Comparison of ENCODE assay signal across 20 mouse cellular contexts in the genomic region with DNA sequence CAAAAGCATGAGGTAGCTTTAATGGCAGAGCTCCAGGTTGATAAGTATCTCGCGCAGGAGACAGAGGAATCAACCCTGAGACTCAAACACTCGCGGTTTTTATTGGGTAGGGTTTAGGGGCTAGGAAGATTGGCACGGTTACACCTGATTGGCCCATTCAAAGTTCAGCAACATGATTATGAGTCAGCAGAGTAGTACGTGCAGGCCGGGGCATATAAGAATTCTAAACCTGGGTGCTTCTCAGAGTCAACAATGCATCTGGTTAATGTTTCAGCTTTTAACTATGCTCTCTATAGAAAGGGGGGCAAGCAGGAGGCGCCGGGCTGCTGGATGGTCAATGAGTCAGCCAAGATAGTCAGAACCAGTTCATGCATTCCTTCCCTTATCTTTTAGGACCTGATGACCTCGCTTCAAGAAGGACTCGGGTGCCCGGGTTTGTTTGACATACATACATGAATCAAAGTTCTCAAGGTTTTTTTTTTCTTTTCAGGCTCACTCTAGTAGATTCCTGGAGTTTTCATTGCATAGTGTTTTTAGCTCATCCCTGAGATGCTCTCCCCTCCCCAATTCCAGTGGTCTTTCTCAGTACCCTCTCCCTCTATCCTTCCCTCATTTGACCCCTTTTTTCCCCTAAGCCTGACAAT. TPM values are rescaled to one million over a fixed set of nuclear protein-coding genes. Genes with fewer than 3 reads are reported as not detected.
DNase-seq lines count a peak whose midpoint lies in the region; ATAC-seq lines count a peak whose summit lies in the region.
"Not testable (repeated sequence)": the region's sequence is repeated elsewhere in the genome, so short reads cannot be mapped to it uniquely, and the experiment has no call there.
"Had no signal": no experiment of that assay in that cellular context is flagged by ENCODE, and none has a peak within 500 bp of the region (broad histone marks: within the 10 kb centered on the region; RNA-seq: fewer than 3 reads in every experiment).

No protein-coding gene starts in this region.

- 13% methylated on average over 5 of the region's 12 CpGs for WGBS in heart, embryonic 14.5 days
- WGBS in intestine, embryonic 15.5 days, result 22% methylated on average over 5 of the region's 12 CpGs
- 64% methylated on average over 5 of the region's 12 CpGs for WGBS in kidney, embryonic 16.5 days
- WGBS in liver, embryonic 13.5 days (ENCODE audit: insufficient replicate concordance), result 37% methylated on average over 5 of the region's 12 CpGs
- 9% methylated on average over 5 of the region's 12 CpGs for WGBS in lung, embryonic 15.5 days
- 15% methylated on average over 5 of the region's 12 CpGs for WGBS in stomach, embryonic 16.5 days

- not testable (repeated sequence) for H3K9me3 ChIP-seq in heart, embryonic 14.5 days (ENCODE audit: control insufficient read depth, low read length); intestine, embryonic 15.5 days; kidney, embryonic 16.5 days (ENCODE audit: low read length); liver, embryonic 13.5 days (replicated peaks); lung, embryonic 15.5 days; stomach, embryonic 16.5 days (replicated peaks; ENCODE audit: control insufficient read depth, low read length)

- not testable (repeated sequence) for H3K9ac ChIP-seq in heart, embryonic 14.5 days (ENCODE audit: low read length); intestine, embryonic 15.5 days; kidney, embryonic 16.5 days (replicated peaks; ENCODE audit: low read length); liver, embryonic 13.5 days; lung, embryonic 15.5 days; stomach, embryonic 16.5 days (ENCODE audit: low read length)

- peak; percentile 26 to 73 for DNase-seq in adrenal gland, adult (ENCODE audit: inconsistent age in 2 of 2, low spot score in 1 of 2)
- DNase-seq in liver, embryonic 13.5 days, result not testable (repeated sequence)

- not testable (repeated sequence) for H3K36me3 ChIP-seq in heart, embryonic 14.5 days (ENCODE audit: control insufficient read depth, insufficient read depth, low read length); intestine, embryonic 15.5 days; kidney, embryonic 16.5 days (ENCODE audit: insufficient read depth, low read length); liver, embryonic 13.5 days; lung, embryonic 15.5 days; stomach, embryonic 16.5 days (ENCODE audit: control insufficient read depth, insufficient read depth, low read length)

- H3K27me3 ChIP-seq in heart, embryonic 14.5 days (ENCODE audit: control insufficient read depth, insufficient read depth, low read length); intestine, embryonic 15.5 days (replicated peaks); kidney, embryonic 16.5 days (ENCODE audit: insufficient read depth, low read length); liver, embryonic 13.5 days; lung, embryonic 15.5 days; stomach, embryonic 16.5 days (ENCODE audit: control insufficient read depth, insufficient read depth, low read length): not testable (repeated sequence)

- H3K4me1 ChIP-seq in heart, embryonic 14.5 days (ENCODE audit: control insufficient read depth in 2 of 2, insufficient read depth in 2 of 2, low read length in 2 of 2); intestine, embryonic 15.5 days (replicated peaks); kidney, embryonic 16.5 days (ENCODE audit: insufficient read depth, low read length); liver, embryonic 13.5 days (replicated peaks); lung, embryonic 15.5 days; stomach, embryonic 16.5 days (ENCODE audit: control insufficient read depth, insufficient read depth, low read length): not testable (repeated sequence)

- H3K4me3 ChIP-seq in heart, embryonic 14.5 days (ENCODE audit: control insufficient read depth in 1 of 2, insufficient read depth in 1 of 2, low read depth in 1 of 2, low read length in 2 of 2); intestine, embryonic 15.5 days (replicated peaks); kidney, embryonic 16.5 days (ENCODE audit: low read length); liver, embryonic 13.5 days (replicated peaks); lung, embryonic 15.5 days; stomach, embryonic 16.5 days (replicated peaks; ENCODE audit: low read length): not testable (repeated sequence)

- not testable (repeated sequence) for H3K27ac ChIP-seq in heart, embryonic 14.5 days (replicated peaks in 1 of 2; ENCODE audit: control insufficient read depth in 1 of 2, insufficient read depth in 1 of 2, low read depth in 2 of 2, low read length in 2 of 2); intestine, embryonic 15.5 days; kidney, embryonic 16.5 days (ENCODE audit: low read length); liver, embryonic 13.5 days; lung, embryonic 15.5 days; stomach, embryonic 16.5 days (ENCODE audit: low read length)

- not testable (repeated sequence) for H3K4me2 ChIP-seq in heart, embryonic 14.5 days (ENCODE audit: low read length); intestine, embryonic 15.5 days (replicated peaks); kidney, embryonic 16.5 days (replicated peaks; ENCODE audit: low read depth, low read length); liver, embryonic 13.5 days; lung, embryonic 15.5 days; stomach, embryonic 16.5 days (ENCODE audit: low read depth, low read length)

- ATAC-seq in heart, embryonic 14.5 days (ENCODE audit: insufficient number of reproducible peaks, insufficient read depth, low FRiP score, low read depth), result peak; percentile 49; the same call in 1 of the 2 replicates
- ATAC-seq in intestine, embryonic 15.5 days, result peak; percentile 89
- peak; percentile 92 for ATAC-seq in kidney, embryonic 16.5 days (ENCODE audit: low FRiP score, low TSS enrichment)
- ATAC-seq in liver, embryonic 13.5 days (ENCODE audit: low read depth), result 0 out of 2 replicates have a peak, but pooled peaks have one; percentile 29
- ATAC-seq in lung, embryonic 15.5 days (ENCODE audit: borderline replicate concordance, extremely low read depth, low FRiP score, low TSS enrichment), result peak; percentile 62
- peak; percentile 80 for ATAC-seq in stomach, embryonic 16.5 days (ENCODE audit: insufficient read depth, low FRiP score)

RNA-seq across cellular contexts. Expression of a gene that starts 4.1 kb away (rescaled TPM):
- not detected in 2 replicates for polyA plus RNA-seq in heart, embryonic 14.5 days (2014; fragmentation: Nextera tagmentation; extraction: Ambion mirVana)
- 10.6 and 12.8 TPM in 2 replicates for polyA plus RNA-seq in intestine, embryonic 15.5 days (2015; fragmentation: Nextera tagmentation; extraction: Ambion mirVana)
- 0.49 and 0.69 TPM in 2 replicates for polyA plus RNA-seq in kidney, embryonic 16.5 days (2015; fragmentation: Nextera tagmentation; extraction: Ambion mirVana)
- polyA plus RNA-seq in liver, embryonic 13.5 days (2015; fragmentation: Nextera tagmentation; extraction: Ambion mirVana), result not detected in 2 replicates
- polyA plus RNA-seq in lung, embryonic 15.5 days (2015; fragmentation: Nextera tagmentation; extraction: Ambion mirVana), result 0.87 TPM in 1 of 2 replicates, not detected in the other
- 142 and 237 TPM in 2 replicates for polyA plus RNA-seq in stomach, embryonic 16.5 days (2015; fragmentation: Nextera tagmentation; extraction: Ambion mirVana)
- polyA plus RNA-seq: CD4-positive, CD25-positive, alpha-beta regulatory T cell, adult 4 months; embryonic facial prominence, embryonic 10.5 days; forebrain, embryonic 12.5 days; forebrain, postnatal 0 days; hindbrain, embryonic 14.5 days; limb, embryonic 13.5 days; liver, embryonic 14.5 days; midbrain, embryonic 10.5 days; midbrain, embryonic 15.5 days; neural tube, embryonic 15.5 days had no signal

RNA-seq across cellular contexts. Expression of a gene that starts 35.3 kb away (rescaled TPM):
- polyA plus RNA-seq in heart, embryonic 14.5 days (2014; fragmentation: Nextera tagmentation; extraction: Ambion mirVana), result not detected in 2 replicates
- polyA plus RNA-seq in intestine, embryonic 15.5 days (2015; fragmentation: Nextera tagmentation; extraction: Ambion mirVana), result not detected in 2 replicates
- not detected in 2 replicates for polyA plus RNA-seq in kidney, embryonic 16.5 days (2015; fragmentation: Nextera tagmentation; extraction: Ambion mirVana)
- not detected in 2 replicates for polyA plus RNA-seq in liver, embryonic 13.5 days (2015; fragmentation: Nextera tagmentation; extraction: Ambion mirVana)
- polyA plus RNA-seq in lung, embryonic 15.5 days (2015; fragmentation: Nextera tagmentation; extraction: Ambion mirVana), result not detected in 2 replicates
- polyA plus RNA-seq in stomach, embryonic 16.5 days (2015; fragmentation: Nextera tagmentation; extraction: Ambion mirVana), result not detected in 2 replicates
- polyA plus RNA-seq: CD4-positive, CD25-positive, alpha-beta regulatory T cell, adult 4 months; embryonic facial prominence, embryonic 10.5 days; forebrain, embryonic 12.5 days; forebrain, postnatal 0 days; heart, adult 2 months; hindbrain, embryonic 14.5 days; limb, embryonic 13.5 days; liver, embryonic 14.5 days; midbrain, embryonic 10.5 days; small intestine, adult 2 months had no signal

RNA-seq across cellular contexts. Expression of a gene that starts 57.9 kb away (rescaled TPM):
- polyA plus RNA-seq in heart, embryonic 14.5 days (2014; fragmentation: Nextera tagmentation; extraction: Ambion mirVana), result not detected in 2 replicates
- polyA plus RNA-seq in intestine, embryonic 15.5 days (2015; fragmentation: Nextera tagmentation; extraction: Ambion mirVana), result not detected in 2 replicates
- polyA plus RNA-seq in kidney, embryonic 16.5 days (2015; fragmentation: Nextera tagmentation; extraction: Ambion mirVana), result not detected in 2 replicates
- polyA plus RNA-seq in liver, embryonic 13.5 days (2015; fragmentation: Nextera tagmentation; extraction: Ambion mirVana), result not detected in 2 replicates
- not detected in 2 replicates for polyA plus RNA-seq in lung, embryonic 15.5 days (2015; fragmentation: Nextera tagmentation; extraction: Ambion mirVana)
- 2.1 and 3.2 TPM in 2 replicates for polyA plus RNA-seq in stomach, embryonic 16.5 days (2015; fragmentation: Nextera tagmentation; extraction: Ambion mirVana)
- polyA plus RNA-seq: CD4-positive, CD25-positive, alpha-beta regulatory T cell, adult 4 months; embryonic facial prominence, embryonic 10.5 days; embryonic facial prominence, embryonic 15.5 days; forebrain, embryonic 12.5 days; forebrain, postnatal 0 days; heart, adult 2 months; hindbrain, embryonic 14.5 days; limb, embryonic 13.5 days; liver, embryonic 14.5 days; midbrain, embryonic 10.5 days; midbrain, embryonic 15.5 days; neural tube, embryonic 15.5 days; small intestine, adult 2 months had no signal

Comparison
In these comparisons a context has a peak if more than half of its experiments do, and no peak if none do; other contexts are left out.
1. ATAC-seq: peak in every context shown above with its lines; median percentile 92 in kidney, embryonic 16.5 days; 89 in intestine, embryonic 15.5 days; 80 in stomach, embryonic 16.5 days; 62 in lung, embryonic 15.5 days; 49 in heart, embryonic 14.5 days; 29 in liver, embryonic 13.5 days.
2. RNA of a gene that starts 4.1 kb away (polyA plus RNA-seq): 142 to 237 TPM in stomach, embryonic 16.5 days; 10.6 to 12.8 TPM in intestine, embryonic 15.5 days, 0.87 TPM in lung, embryonic 15.5 days, 0.49 to 0.69 TPM in kidney, embryonic 16.5 days, not detected in heart, embryonic 14.5 days and not detected in liver, embryonic 13.5 days; every median in the first group is over 10 times any median in the second.